ENCODE assay signal across 8 mouse cellular contexts in genomic region chr5:65335298-65336074, GRCm38 (mm10). TPM values are rescaled to one million over a fixed set of nuclear protein-coding genes. Genes with fewer than 3 reads are reported as not detected.
DNase-seq lines count a peak whose midpoint lies in the region; ATAC-seq and TF ChIP-seq lines count a peak whose summit lies in the region.

Gene Rfc1, minus strand, starts transcription at chr5:65335670.

- peak within 1 kb of the TSS; percentile 88 for H3K4me3 ChIP-seq in embryonic facial prominence, embryonic 13.5 days
- peak within 1 kb of the TSS; percentile 89 for H3K4me3 ChIP-seq in kidney, adult 2 months (ENCODE audit: insufficient read depth, low read depth, low read length)
- H3K4me3 ChIP-seq in limb, embryonic 12.5 days (replicated peaks) = peak within 1 kb of the TSS; percentile 93
- H3K4me3 ChIP-seq in midbrain, embryonic 15.5 days = peak within 1 kb of the TSS; percentile 96
- H3K4me3 ChIP-seq in spleen, adult 2 months (ENCODE audit: extremely low read depth, insufficient read depth, insufficient read length) = peak within 1 kb of the TSS; percentile 96

- no peak for TF ChIP-seq POLR2A in kidney, adult 2 months (IDR thresholded peaks at IDR 0.05; ENCODE audit: low read depth, low read length)
- TF ChIP-seq POLR2A in spleen, adult 2 months (IDR thresholded peaks at IDR 0.05; ENCODE audit: low read depth, low read length) = no peak; the same call in 1 of the 2 replicates

- no peaks in the 10 kb centered on the region for H3K9me3 ChIP-seq in embryonic facial prominence, embryonic 13.5 days
- no peaks in the 10 kb centered on the region for H3K9me3 ChIP-seq in limb, embryonic 12.5 days
- H3K9me3 ChIP-seq in midbrain, embryonic 15.5 days = no peaks in the 10 kb centered on the region

- peaks cover 13% of the 10 kb centered on the region; the same call in 1 of the 2 replicates for H3K4me1 ChIP-seq in embryonic facial prominence, embryonic 13.5 days
- no peaks in the 10 kb centered on the region for H3K4me1 ChIP-seq in kidney, adult 2 months (ENCODE audit: control insufficient read depth, insufficient read depth, low read length)
- peaks cover 16% of the 10 kb centered on the region for H3K4me1 ChIP-seq in limb, embryonic 12.5 days (replicated peaks)
- peaks cover 14% of the 10 kb centered on the region for H3K4me1 ChIP-seq in midbrain, embryonic 15.5 days
- peaks cover 6% of the 10 kb centered on the region; the same call in 1 of the 2 replicates for H3K4me1 ChIP-seq in spleen, adult 2 months (ENCODE audit: control insufficient read depth, insufficient read depth, insufficient read length)

- peak within 1 kb of the TSS; percentile 95 for H3K9ac ChIP-seq in embryonic facial prominence, embryonic 13.5 days
- peak within 1 kb of the TSS; percentile 89 for H3K9ac ChIP-seq in limb, embryonic 12.5 days (replicated peaks)
- H3K9ac ChIP-seq in midbrain, embryonic 15.5 days = peak within 1 kb of the TSS; percentile 76

- DNase-seq in 3134 (ENCODE audit: extremely low read depth, insufficient read length, low spot score) = peak; percentile 98
- DNase-seq in adrenal gland, postnatal 36 days = peak; percentile 89 to 93
- peak; percentile 90 to 91 for DNase-seq in heart, adult 18-20 months
- DNase-seq in kidney, adult 2 months = peak; percentile 93
- peak; percentile 69 to 82 for DNase-seq in spleen, adult 2 months (ENCODE audit: low read depth in 1 of 2, low spot score in 2 of 2)

- H3K27me3 ChIP-seq in embryonic facial prominence, embryonic 13.5 days = no peaks in the 10 kb centered on the region
- no peaks in the 10 kb centered on the region for H3K27me3 ChIP-seq in kidney, adult 2 months (replicated peaks; ENCODE audit: control insufficient read depth, insufficient read depth, low read length)
- no peaks in the 10 kb centered on the region for H3K27me3 ChIP-seq in limb, embryonic 12.5 days
- no peaks in the 10 kb centered on the region for H3K27me3 ChIP-seq in midbrain, embryonic 15.5 days (replicated peaks)
- no peaks in the 10 kb centered on the region for H3K27me3 ChIP-seq in spleen, adult 2 months (ENCODE audit: control insufficient read depth, insufficient read depth, low read length)

- H3K4me2 ChIP-seq in embryonic facial prominence, embryonic 13.5 days = peak within 1 kb of the TSS; percentile 76
- peak within 1 kb of the TSS; percentile 78 for H3K4me2 ChIP-seq in limb, embryonic 12.5 days
- H3K4me2 ChIP-seq in midbrain, embryonic 15.5 days = peak within 1 kb of the TSS; percentile 85

- H3K36me3 ChIP-seq in embryonic facial prominence, embryonic 13.5 days = peaks cover 20% of the 10 kb centered on the region
- H3K36me3 ChIP-seq in kidney, adult 2 months (ENCODE audit: control insufficient read depth, insufficient read depth, low read length) = no peaks in the 10 kb centered on the region
- peaks cover 7% of the 10 kb centered on the region for H3K36me3 ChIP-seq in limb, embryonic 12.5 days
- no peaks in the 10 kb centered on the region for H3K36me3 ChIP-seq in midbrain, embryonic 15.5 days (replicated peaks)
- H3K36me3 ChIP-seq in spleen, adult 2 months (ENCODE audit: control insufficient read depth, insufficient read depth, low read length) = no peaks in the 10 kb centered on the region

- under 1% methylated on average over 65 of the region's 65 CpGs for WGBS in embryonic facial prominence, embryonic 13.5 days
- under 1% methylated on average over 65 of the region's 65 CpGs for WGBS in kidney, adult 2 months
- under 1% methylated on average over 65 of the region's 65 CpGs for WGBS in limb, embryonic 12.5 days
- WGBS in midbrain, embryonic 15.5 days = under 1% methylated on average over 65 of the region's 65 CpGs
- WGBS in spleen, adult 2 months = under 1% methylated on average over 65 of the region's 65 CpGs

- ATAC-seq in embryonic facial prominence, embryonic 13.5 days (ENCODE audit: insufficient number of reproducible peaks, insufficient read depth, low FRiP score, low TSS enrichment, low read depth) = peak; percentile 96
- peak; percentile 96 for ATAC-seq in limb, embryonic 12.5 days (ENCODE audit: insufficient number of reproducible peaks, insufficient read depth, low FRiP score, low TSS enrichment, low read depth)
- peak; percentile 98 for ATAC-seq in midbrain, embryonic 15.5 days (replicated peaks)

- no peak for TF ChIP-seq CTCF in kidney, adult 2 months (conservative IDR thresholded peaks at IDR 0.05; ENCODE audit: insufficient read depth, insufficient read length, low read depth, low read length)
- TF ChIP-seq CTCF in spleen, adult 2 months (IDR thresholded peaks at IDR 0.05; ENCODE audit: extremely low read depth, insufficient read depth, insufficient read length, insufficient replicate concordance) = no peak

- peak within 1 kb of the TSS; percentile 90 for H3K27ac ChIP-seq in embryonic facial prominence, embryonic 13.5 days
- H3K27ac ChIP-seq in kidney, adult 2 months (ENCODE audit: insufficient read depth, low read depth, low read length) = no peak within 1 kb of the TSS
- H3K27ac ChIP-seq in limb, embryonic 12.5 days = peak within 1 kb of the TSS; percentile 89
- H3K27ac ChIP-seq in midbrain, embryonic 15.5 days = peak within 1 kb of the TSS; percentile 72
- H3K27ac ChIP-seq in spleen, adult 2 months (ENCODE audit: insufficient read depth, low read length) = peak within 1 kb of the TSS; percentile 77

RNA-seq across cellular contexts. Expression of gene Rfc1, which starts in this region (rescaled TPM):
- total RNA-seq in adrenal gland, postnatal 36 days (2021) = 10 to 100 TPM; 42.2 to 51.1 TPM
- polyA plus RNA-seq in embryonic facial prominence, embryonic 13.5 days (2015; fragmentation: Nextera tagmentation; extraction: Ambion mirVana) = 118 and 119 TPM in 2 replicates
- total RNA-seq in heart, adult 18-20 months (2021) = 10 to 100 TPM; 31.7 to 38.4 TPM
- 9.1 and 10.9 TPM in 2 replicates for polyA plus RNA-seq in kidney, adult 2 months (2012; rRNA removed)
- 118 and 120 TPM in 2 replicates for polyA plus RNA-seq in limb, embryonic 12.5 days (2016; fragmentation: Nextera tagmentation; extraction: Ambion mirVana)
- 25.9 and 27.1 TPM in 2 replicates for polyA plus RNA-seq in midbrain, embryonic 15.5 days (2015; fragmentation: Nextera tagmentation; extraction: Ambion mirVana)
- polyA plus RNA-seq in spleen, adult 2 months (2012; rRNA removed) = 10.2 and 12.5 TPM in 2 replicates
